ENCODE assay signal across 31 mouse cellular contexts in the genomic region with DNA sequence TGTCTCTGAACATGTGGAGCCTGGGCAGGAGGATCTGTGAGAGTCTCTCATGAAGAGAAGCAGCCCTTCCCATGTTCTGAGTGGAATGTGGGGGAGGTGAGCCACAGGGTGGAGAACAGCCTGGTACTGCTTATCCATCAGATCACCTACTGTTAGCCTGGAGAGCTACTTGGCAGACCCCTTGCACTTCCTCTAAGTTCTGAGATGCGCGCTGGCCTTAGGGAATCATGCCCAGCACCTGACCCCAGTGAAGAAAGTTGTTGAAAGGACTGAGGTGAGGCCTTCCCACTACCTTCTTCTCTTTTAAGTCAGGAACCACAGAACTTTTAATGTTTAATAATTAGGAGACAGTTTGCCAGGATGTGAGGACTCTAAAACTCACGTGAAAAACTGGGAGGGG. TPM values are rescaled to one million over a fixed set of nuclear protein-coding genes. Genes with fewer than 3 reads are reported as not detected.
"Had no signal": no experiment of that assay in that cellular context is flagged by ENCODE, and none has a peak within 500 bp of the region (broad histone marks: within the 10 kb centered on the region; RNA-seq: fewer than 3 reads in every experiment).

No protein-coding gene starts in this region.

RNA-seq across cellular contexts. Expression of gene Gal3st2c, which starts 1.2 kb away (rescaled TPM):
- total RNA-seq: hematopoietic stem cell, adult 5-6 weeks; hindbrain, postnatal 0 days had no signal
- polyA plus RNA-seq: heart, embryonic 10.5 days; heart, embryonic 11.5 days; heart, embryonic 12.5 days; heart, embryonic 13.5 days; hindbrain, embryonic 10.5 days; hindbrain, embryonic 11.5 days; hindbrain, embryonic 12.5 days; hindbrain, embryonic 13.5 days; hindbrain, embryonic 14.5 days; hindbrain, embryonic 15.5 days; hindbrain, embryonic 16.5 days; hindbrain, postnatal 0 days; intestine, embryonic 14.5 days; intestine, embryonic 16.5 days; kidney, adult 2 months; kidney, embryonic 14.5 days; kidney, embryonic 15.5 days; kidney, embryonic 16.5 days; kidney, postnatal 0 days had no signal

RNA-seq across cellular contexts. Expression of gene Neu4, which starts 28.8 kb away (rescaled TPM):
- total RNA-seq: heart, postnatal 10 days; heart, postnatal 14 days; heart, postnatal 25 days; heart, postnatal 36 days; heart, postnatal 4 days; hematopoietic stem cell, adult 5-6 weeks had no signal
- polyA plus RNA-seq: heart, embryonic 10.5 days; heart, embryonic 11.5 days; heart, embryonic 12.5 days; heart, embryonic 14.5 days; heart, embryonic 16.5 days; heart, postnatal 0 days; hindbrain, embryonic 10.5 days; hindbrain, embryonic 11.5 days; hindbrain, embryonic 12.5 days; hindbrain, embryonic 13.5 days; hindbrain, embryonic 15.5 days; intestine, embryonic 14.5 days; intestine, embryonic 15.5 days; intestine, embryonic 16.5 days; intestine, postnatal 0 days; kidney, adult 2 months; kidney, embryonic 14.5 days; kidney, embryonic 15.5 days; kidney, embryonic 16.5 days; kidney, postnatal 0 days; large intestine, adult 2 months had no signal
